Mouse (Mus musculus): Measurements from ENCODE around the gene Rab5c. TPM values are rescaled to one million over a fixed set of nuclear protein-coding genes. Genes with fewer than 3 reads are reported as not detected.

Rab5c gene
- total and polyA plus RNA-seq, 3 experiments, result 121 to 156 (median 150) TPM

DNA sequence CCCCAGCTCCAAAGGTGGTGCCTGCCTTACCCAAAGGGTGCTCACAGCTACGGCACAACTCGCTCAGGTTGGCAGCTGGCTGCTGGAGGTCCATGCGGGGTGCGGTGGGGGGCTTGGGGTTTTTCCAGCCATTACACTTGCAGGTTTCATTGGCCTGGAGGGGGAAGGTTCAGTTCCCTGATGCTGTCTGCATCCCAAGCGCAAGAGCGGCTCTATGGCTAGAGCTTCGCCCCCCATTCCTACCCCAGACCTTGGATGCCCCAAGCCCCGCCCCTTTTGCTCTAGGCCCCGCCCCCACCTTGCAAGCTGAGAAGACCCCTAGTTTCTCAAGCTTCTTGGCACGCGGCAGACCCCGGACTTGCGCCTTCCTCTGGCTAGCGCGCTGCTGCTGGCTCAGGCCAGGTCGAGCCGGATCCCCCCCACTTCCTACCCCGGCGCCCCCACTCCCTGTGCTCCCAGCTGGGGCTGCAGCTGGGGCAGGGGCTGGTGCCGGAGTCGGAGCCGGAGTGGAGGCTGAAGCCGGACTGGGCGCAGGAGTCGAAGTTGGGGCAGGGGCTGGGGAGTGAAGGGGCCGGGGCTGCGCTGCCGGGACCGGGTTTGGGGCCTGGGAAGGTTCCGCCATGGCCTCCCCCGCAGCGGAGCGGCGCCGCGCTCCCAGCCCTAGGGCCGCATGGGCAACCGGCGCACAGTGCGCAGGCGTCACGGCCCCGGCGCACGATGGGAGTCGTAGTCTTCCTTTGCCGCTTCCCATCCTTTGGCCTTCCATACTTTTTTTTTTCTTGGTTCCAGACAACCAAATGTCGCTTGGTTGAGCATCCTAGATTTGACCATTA lies 26.0 kb downstream of the Rab5c start, which contains the start of gene Kat2a (continued):
- TF ChIP-seq JUN (IDR thresholded peaks at IDR 0.05; ENCODE audit: insufficient read depth, low read depth, low read length) (no peak), MEF2A (IDR thresholded peaks at IDR 0.05; ENCODE audit: borderline replicate concordance, low read depth, low read length) (0 out of 2 replicates have a peak, but pooled peaks have one; percentile 27), ELF1 (IDR thresholded peaks at IDR 0.05; ENCODE audit: low read depth, low read length) (peak; percentile 79), ZMIZ1 (IDR thresholded peaks at IDR 0.05; ENCODE audit: low read depth, low read length) (peak; percentile 80), CHD2 (IDR thresholded peaks at IDR 0.05; ENCODE audit: low read length) (no peak), KAT2A (IDR thresholded peaks at IDR 0.05; ENCODE audit: insufficient replicate concordance, low read length) (peak; percentile 94; the same call in 1 of the 2 replicates), MAZ (IDR thresholded peaks at IDR 0.05; ENCODE audit: low read depth, low read length) (no peak), RCOR1 (conservative IDR thresholded peaks at IDR 0.05; ENCODE audit: low read depth, low read length) (no peak), NELFE (IDR thresholded peaks at IDR 0.05; ENCODE audit: low read depth, low read length) (peak; percentile 96), JUND (conservative IDR thresholded peaks at IDR 0.05; ENCODE audit: low read depth, low read length) (no peak), ZNF384 (IDR thresholded peaks at IDR 0.05; ENCODE audit: low read depth, low read length) (peak; percentile 90), USF2 (conservative IDR thresholded peaks at IDR 0.05; ENCODE audit: low read depth, low read length) (no peak), MYC (IDR thresholded peaks at IDR 0.05; ENCODE audit: low read depth, low read length) (peak; percentile 98), ETS1 (conservative IDR thresholded peaks at IDR 0.05; ENCODE audit: low read depth, low read length) (no peak), EP300 (IDR thresholded peaks at IDR 0.05; ENCODE audit: low read length) (no peak), BHLHE40 (IDR thresholded peaks at IDR 0.05; ENCODE audit: low read depth, low read length) (no peak), SIN3A (IDR thresholded peaks at IDR 0.05; ENCODE audit: low read length) (peak; percentile 30; the same call in 1 of the 2 replicates), PAX5 (IDR thresholded peaks at IDR 0.05; ENCODE audit: low read length) (no peak), POLR2A (IDR thresholded peaks at IDR 0.05; ENCODE audit: low read depth, low read length) (peak; percentile 97), MXI1 (IDR thresholded peaks at IDR 0.05; ENCODE audit: low read depth, low read length) (peak; percentile 96), TBP (conservative IDR thresholded peaks at IDR 0.05; ENCODE audit: low read depth, low read length) (0 out of 2 replicates have a peak, but pooled peaks have one; percentile 51)

DNA sequence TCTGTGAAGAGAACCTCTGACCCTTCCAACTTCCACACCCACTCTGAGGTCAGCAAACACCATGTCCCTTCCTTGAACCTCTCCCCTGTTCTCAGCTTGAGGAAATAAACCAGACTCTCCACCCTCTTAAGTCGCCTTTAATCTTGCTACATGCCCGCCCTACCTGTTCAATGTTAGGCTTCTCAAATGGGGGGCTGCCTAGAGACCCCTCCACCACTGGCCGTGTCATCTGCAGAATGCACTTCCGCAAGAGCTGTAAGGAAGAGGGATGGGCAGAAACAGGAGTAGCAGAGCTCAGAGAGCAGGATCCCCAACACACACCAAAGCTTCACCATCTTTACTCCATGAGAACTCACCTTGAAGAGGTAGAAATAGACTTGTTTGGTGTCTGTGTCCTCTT lies 27.0 kb downstream of the Rab5c start:
- Histone ChIP-seq H3K4me1 (ENCODE audit: control insufficient read depth in 1 of 2, insufficient read depth in 2 of 2) (peaks cover 9 to 46% of the 10 kb centered on the region in 2 experiments), H3K9ac (ENCODE audit: insufficient read depth, low read depth) (peak overlapping the region; percentile 97; the same call in 1 of the 2 replicates), H3K79me2 (replicated peaks; ENCODE audit: control insufficient read depth, extremely low read depth, insufficient read depth, poor library complexity, severe bottlenecking) (peaks cover 4% of the 10 kb centered on the region; the same call in 1 of the 2 replicates), H3K4me3 (replicated peaks in 1 of 3; ENCODE audit: low read depth in 2 of 3, low read length in 2 of 3, poor library complexity in 1 of 3) (no peak overlapping the region), H3K4me2 (ENCODE audit: insufficient read depth, low read depth, poor library complexity, severe bottlenecking) (peak overlapping the region; percentile 75), H3K36me3 (replicated peaks in 1 of 2; ENCODE audit: control insufficient read depth in 1 of 2, insufficient read depth in 1 of 2, low read length in 1 of 2) (peaks cover 58 to 82% of the 10 kb centered on the region in 2 experiments), H3K9me3 (replicated peaks; ENCODE audit: low read length) (no peaks in the 10 kb centered on the region), H3K27ac (ENCODE audit: insufficient read depth, low read depth) (no peak overlapping the region), H3K27me3 (replicated peaks) (no peaks in the 10 kb centered on the region)
- no peak for TF ChIP-seq RCOR1 (conservative IDR thresholded peaks at IDR 0.05; ENCODE audit: low read depth, low read length)
- no peak for TF ChIP-seq ETS1 (conservative IDR thresholded peaks at IDR 0.05; ENCODE audit: low read depth, low read length)
- TF ChIP-seq NELFE (IDR thresholded peaks at IDR 0.05; ENCODE audit: low read depth, low read length), result no peak
- TF ChIP-seq USF2 (conservative IDR thresholded peaks at IDR 0.05; ENCODE audit: low read depth, low read length), result no peak
- no peak for TF ChIP-seq CHD2 (IDR thresholded peaks at IDR 0.05; ENCODE audit: low read length)
- TF ChIP-seq MEF2A (IDR thresholded peaks at IDR 0.05; ENCODE audit: borderline replicate concordance, low read depth, low read length), result no peak
- no peak for TF ChIP-seq ZC3H11A (IDR thresholded peaks at IDR 0.05; ENCODE audit: low read depth, low read length)
- no peak for TF ChIP-seq HCFC1 (IDR thresholded peaks at IDR 0.05; ENCODE audit: low read depth, low read length)
- TF ChIP-seq RAD21 (IDR thresholded peaks at IDR 0.05; ENCODE audit: low read depth, low read length), result no peak
- TF ChIP-seq NRF1 (IDR thresholded peaks at IDR 0.05; ENCODE audit: low read depth, low read length), result no peak
- in situ Hi-C loops (cut with MboI; ENCODE audit: low pct_ligation_motif_present, low pct_unique_long_range_greater_than_20kb, low sequenced_read_pairs) (no loop called here), dilution Hi-C loops (cut with MboI; ENCODE audit: extremely low pct_ligation_motif_present, extremely low pct_unique_long_range_greater_than_20kb, low sequenced_read_pairs) (no loop called here)
- no peak for DNase-seq (ENCODE audit: extremely low read depth)
